Mouse (Mus musculus): ENCODE measurements around the gene Selplg. TPM values are rescaled to one million over a fixed set of nuclear protein-coding genes. Genes with fewer than 3 reads are reported as not detected.
A peak's percentile ranks its signal among the peaks of the same experiment; 100 is the strongest.
"Not testable (repeated sequence)": the region's sequence is repeated elsewhere in the genome, so short reads cannot be mapped to it uniquely, and the experiment has no call there.

Gene Selplg
- total RNA-seq, 2 experiments from 2014 or later = 29.3 to 32.2 TPM

- intact Hi-C loops (cut with DNase I) = no loop called here
- DNase-seq (ENCODE audit: low spot score in 2 of 2) = no peak
Observed at GRCm38 (mm10) chr5:113780082-113780752, 52.2 kb downstream of the Selplg start.

GRCm38 (mm10) chr5:113779569-113779968, 52.9 kb downstream of the Selplg start:
- intact Hi-C loops (cut with DNase I) = no loop called here
- no peak for DNase-seq (ENCODE audit: low spot score in 2 of 2)

- DNase-seq (ENCODE audit: low spot score in 2 of 2); intact Hi-C loops (cut with DNase I): not testable (repeated sequence)
Observed at GRCm38 (mm10) chr5:113777728-113778127, 54.7 kb downstream of the Selplg start.

GRCm38 (mm10) chr5:113776896-113777226, 55.6 kb downstream of the Selplg start:
- intact Hi-C loops (cut with DNase I) = no loop called here
- no peak for DNase-seq (ENCODE audit: low spot score in 2 of 2)

- DNase-seq (ENCODE audit: low spot score in 2 of 2) = no peak
- intact Hi-C loops (cut with DNase I) = no loop called here
Observed at GRCm38 (mm10) chr5:113776128-113776895, 56.1 kb downstream of the Selplg start.

- intact Hi-C loops (cut with DNase I) = no loop called here
- DNase-seq (ENCODE audit: low spot score in 2 of 2) = no peak
Observed at GRCm38 (mm10) chr5:113775585-113775984, 56.9 kb downstream of the Selplg start.

GRCm38 (mm10) chr5:113773664-113774063, 58.8 kb downstream of the Selplg start:
- intact Hi-C loops (cut with DNase I) = loop anchor here (1.0 to 5.0 kb wide), 4 partner anchors 36 to 181 kb away; partner anchors contain the start of gene Ficd
- DNase-seq (ENCODE audit: low spot score in 2 of 2) = peak; percentile 79 to 82

GRCm38 (mm10) chr5:113772905-113773519, 59.4 kb downstream of the Selplg start:
- intact Hi-C loops (cut with DNase I) = loop anchor here (1.0 to 5.0 kb wide), 3 partner anchors 36 to 72 kb away; partner anchors contain the start of gene Ficd
- no peak for DNase-seq (ENCODE audit: low spot score in 2 of 2)

GRCm38 (mm10) chr5:113772450-113772895, 60.0 kb downstream of the Selplg start, which contains the start of the genes Sart3 and Iscu:
TSS of gene Sart3 (minus strand) at chr5:113772510.
TSS of gene Iscu (plus strand) at chr5:113772748.
- intact Hi-C loops (cut with DNase I) = loop anchor here (2.0 to 5.0 kb wide), 2 partner anchors 35 to 72 kb away; partner anchors contain the start of gene Ficd
- DNase-seq (ENCODE audit: low spot score in 2 of 2) = peak; percentile 94 to 97

GRCm38 (mm10) chr5:113771213-113772162, 61.0 kb downstream of the Selplg start:
- DNase-seq (ENCODE audit: low spot score in 2 of 2) = peak; percentile 90 to 91
- intact Hi-C loops (cut with DNase I) = loop anchor here (2.0 to 5.0 kb wide), 2 partner anchors 34 to 73 kb away; partner anchors contain the start of gene Ficd

- no peak for DNase-seq (ENCODE audit: low spot score in 2 of 2)
- intact Hi-C loops (cut with DNase I) = no loop called here
Observed at GRCm38 (mm10) chr5:113768806-113769205, 63.6 kb downstream of the Selplg start.

Other genes starting within 250 kb of the Selplg start
- 1 to 10 TPM; 2.8 to 7.7 TPM for gene Cmklr1, start 182.2 kb downstream of the Selplg start, total RNA-seq (2021)
- gene 1700069L16Rik, start 107.9 kb downstream of the Selplg start, total RNA-seq (2021) = not detected
- 10 to 100 TPM; 11.8 to 12.3 TPM for gene Ficd, start 96.8 kb downstream of the Selplg start, total RNA-seq (2021)
- 10 to 100 TPM; 34.3 to 45.9 TPM for gene Sart3, start 60.1 kb downstream of the Selplg start, total RNA-seq (2021)
- gene Iscu, start 59.9 kb downstream of the Selplg start, total RNA-seq (2021) = 100 to 1,000 TPM; 121 to 134 TPM
- 10 to 100 TPM; 22.1 to 25.2 TPM for gene Tmem119, start 32.1 kb downstream of the Selplg start, total RNA-seq (2021)
- 10 to 100 TPM; 73.7 to 87.8 TPM for gene Coro1c, start 76.1 kb upstream of the Selplg start, total RNA-seq (2021)
- 10 to 100 TPM; 21.0 to 29.1 TPM for gene Ssh1, start 161.2 kb upstream of the Selplg start, total RNA-seq (2021)
- not detected for gene Dao, start 171.1 kb upstream of the Selplg start, total RNA-seq (2021)
- gene Usp30, start 232.8 kb upstream of the Selplg start, total RNA-seq (2021) = 10 to 100 TPM; 38.5 to 42.0 TPM